Mouse (Mus musculus) mature B cell (primary cell): ENCODE measurements around the gene Tex47.

ENCODE experiments used
- in situ Hi-C: fragments of 300-500 bp; cut with MboI; formaldehyde crosslinking; loops from 2 replicates; pipeline ENCODE4 v1.14.3; 2019

Tex47 gene

DNA sequence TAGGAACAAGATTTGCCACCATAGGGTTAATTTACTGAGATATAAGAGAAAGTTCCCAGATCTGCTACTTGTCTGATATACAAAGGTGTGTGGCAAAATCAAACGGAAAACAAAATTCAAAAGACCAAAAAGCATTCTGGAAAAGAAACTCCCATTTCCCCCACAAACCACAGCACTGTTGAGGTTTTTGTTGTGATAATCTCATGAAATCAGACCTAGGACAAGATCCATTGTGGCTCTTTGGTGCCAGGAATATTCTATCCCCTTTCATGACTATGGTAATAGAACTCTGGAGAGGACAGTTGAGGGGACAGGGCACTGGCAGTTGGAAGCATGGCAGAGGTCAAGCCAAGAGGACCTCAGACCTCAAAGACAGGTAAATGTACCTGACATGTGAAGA is at the start of gene Tex47:
TSS of gene Tex47 (plus strand) at position 301 of the 400 bp plus-strand sequence.
- in situ Hi-C loops: no loop called here

DNA sequence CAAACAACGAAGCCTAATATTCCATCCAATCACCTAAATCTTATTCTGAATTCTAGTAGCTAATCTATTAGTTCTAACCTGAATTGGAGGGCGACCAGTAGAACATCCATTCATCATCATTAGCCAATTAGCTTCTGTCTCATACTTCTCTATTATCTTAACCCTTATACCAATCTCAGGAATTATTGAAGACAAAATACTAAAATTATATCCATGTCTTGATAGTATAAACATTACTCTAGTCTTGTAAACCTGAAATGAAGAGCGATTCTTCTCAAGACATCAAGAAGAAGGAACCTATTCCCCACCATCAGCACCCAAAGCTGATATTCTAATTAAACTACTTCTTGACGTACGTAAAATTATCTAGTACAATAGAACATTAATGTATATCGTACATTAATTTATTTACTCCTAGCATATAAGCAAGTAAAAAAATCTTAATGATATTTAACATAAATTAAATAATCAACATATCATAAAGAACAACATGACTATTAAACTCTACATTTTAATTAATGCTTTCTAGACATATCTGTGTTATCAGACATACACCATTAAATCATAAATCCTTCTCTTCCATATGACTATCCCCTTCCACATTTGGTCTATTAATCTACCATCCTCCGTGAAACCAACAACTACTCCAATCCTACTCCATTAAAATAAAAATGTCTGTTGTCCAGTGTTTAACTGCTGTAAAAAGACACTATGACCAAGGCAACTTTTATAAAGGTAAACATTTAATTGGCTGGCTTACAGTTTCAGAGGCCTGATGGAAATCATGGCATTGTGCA is 27.1 kb upstream of the Tex47 start:
- in situ Hi-C loops: no loop called here

- in situ Hi-C loops: no loop called here
These were observed 19.6 kb upstream of the Tex47 start for GRCm38 (mm10) chr5:7284336-7284735.

- in situ Hi-C loops: no loop called here
These were observed 950 bp upstream of the Tex47 start for GRCm38 (mm10) chr5:7302969-7303368.

GRCm38 (mm10) chr5:7325594-7325993 is 21.7 kb downstream of the Tex47 start:
- in situ Hi-C loops: no loop called here

- in situ Hi-C loops: no loop called here
These were observed 40.5 kb downstream of the Tex47 start, which contains the start of gene Zfp804b for GRCm38 (mm10) chr5:7344145-7345010. Zfp804b (minus strand) TSS chr5:7344756.

DNA sequence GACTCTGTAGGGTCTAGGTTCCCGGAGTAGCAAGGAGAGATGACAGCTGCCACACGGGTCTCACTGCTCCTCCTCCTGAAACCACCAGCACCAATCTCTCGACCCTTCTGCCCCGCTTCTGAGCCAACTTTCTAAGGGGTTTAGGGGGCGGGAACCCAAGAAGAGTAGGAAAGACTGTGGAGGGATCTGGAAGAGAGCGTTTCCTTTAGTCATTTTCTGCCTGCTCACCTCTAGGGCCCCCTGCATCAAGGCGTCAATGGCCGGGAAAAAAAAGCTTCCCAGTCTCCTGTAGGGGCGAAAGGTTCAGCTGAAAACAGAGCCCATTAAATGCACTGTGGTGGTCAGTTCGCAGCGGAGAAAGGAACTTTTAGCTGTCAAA is 41.1 kb downstream of the Tex47 start:
- in situ Hi-C loops: no loop called here
